Mouse (Mus musculus) stomach, postnatal 0 days (tissue): Measurements from ENCODE around the gene Dapk3.

Experiments used
- CTCF ChIP-seq: IDR thresholded peaks from 2 replicates; pipeline ENCODE4 v1.5.1; 2016; ENCODE audit warnings: antibody characterized with exemption, low read depth, mild to moderate bottlenecking, moderate library complexity
- EP300 ChIP-seq: optimal IDR thresholded peaks from 2 replicates; pipeline ENCODE3; 2016; ENCODE audit warnings: antibody characterized with exemption

DNA sequence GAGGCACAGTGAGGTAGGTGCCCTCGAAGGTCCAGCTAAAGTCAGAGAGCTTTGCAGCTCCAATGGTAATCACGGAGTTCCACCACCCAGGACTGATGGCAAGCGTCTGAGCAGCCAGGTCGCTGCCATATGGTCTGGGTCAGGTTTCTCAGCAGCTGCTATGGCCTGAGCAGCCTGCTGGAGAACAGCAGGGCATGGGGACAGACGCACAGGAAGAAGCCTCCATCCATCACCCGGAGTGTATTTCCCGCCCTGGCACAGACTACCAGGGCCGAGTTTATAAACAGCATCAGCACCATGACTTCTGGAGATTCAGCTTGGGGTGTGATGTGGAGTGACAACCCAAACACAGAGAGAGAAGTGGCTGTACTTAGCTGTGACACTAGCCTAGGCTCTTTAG, 17.7 kb upstream of the Dapk3 start:
- TF ChIP-seq CTCF (no peak), EP300 (no peak)
